Mouse (Mus musculus) CH12F3 (cell line): Measurements from ENCODE around the gene Usf1.

Source experiments
- in situ Hi-C: fragments of 300-500 bp; cut with MboI; formaldehyde crosslinking; loops from 2 replicates; pipeline ENCODE4 v1.14.3; 2020; ENCODE audit warnings: low sequenced_read_pairs

Gene Usf1

GRCm38 (mm10) chr1:171451001-171451400 is 39.9 kb downstream of the Usf1 start:
- in situ Hi-C loops: no loop called here

- in situ Hi-C loops: no loop called here
These were observed 41.4 kb downstream of the Usf1 start for GRCm38 (mm10) chr1:171452522-171452921.

GRCm38 (mm10) chr1:171452923-171453322 is 41.8 kb downstream of the Usf1 start:
- in situ Hi-C loops: no loop called here

GRCm38 (mm10) chr1:171454926-171455325 is 43.8 kb downstream of the Usf1 start:
- in situ Hi-C loops: no loop called here

- in situ Hi-C loops: no loop called here
These were observed 46.5 kb downstream of the Usf1 start for GRCm38 (mm10) chr1:171457568-171457967.

- in situ Hi-C loops: no loop called here
These were observed 48.7 kb downstream of the Usf1 start for GRCm38 (mm10) chr1:171459791-171460190.

GRCm38 (mm10) chr1:171460551-171461503 is 49.7 kb downstream of the Usf1 start:
- in situ Hi-C loops: no loop called here

GRCm38 (mm10) chr1:171463133-171463532 is 52.0 kb downstream of the Usf1 start:
- in situ Hi-C loops: no loop called here

GRCm38 (mm10) chr1:171465749-171466412 is 54.8 kb downstream of the Usf1 start:
- in situ Hi-C loops: no loop called here

GRCm38 (mm10) chr1:171466565-171466964 is 55.5 kb downstream of the Usf1 start:
- in situ Hi-C loops: no loop called here
